Mouse (Mus musculus): ENCODE data around the gene Egr2.
A peak's percentile ranks its signal among the peaks of the same experiment; 100 is the strongest.

DNA sequence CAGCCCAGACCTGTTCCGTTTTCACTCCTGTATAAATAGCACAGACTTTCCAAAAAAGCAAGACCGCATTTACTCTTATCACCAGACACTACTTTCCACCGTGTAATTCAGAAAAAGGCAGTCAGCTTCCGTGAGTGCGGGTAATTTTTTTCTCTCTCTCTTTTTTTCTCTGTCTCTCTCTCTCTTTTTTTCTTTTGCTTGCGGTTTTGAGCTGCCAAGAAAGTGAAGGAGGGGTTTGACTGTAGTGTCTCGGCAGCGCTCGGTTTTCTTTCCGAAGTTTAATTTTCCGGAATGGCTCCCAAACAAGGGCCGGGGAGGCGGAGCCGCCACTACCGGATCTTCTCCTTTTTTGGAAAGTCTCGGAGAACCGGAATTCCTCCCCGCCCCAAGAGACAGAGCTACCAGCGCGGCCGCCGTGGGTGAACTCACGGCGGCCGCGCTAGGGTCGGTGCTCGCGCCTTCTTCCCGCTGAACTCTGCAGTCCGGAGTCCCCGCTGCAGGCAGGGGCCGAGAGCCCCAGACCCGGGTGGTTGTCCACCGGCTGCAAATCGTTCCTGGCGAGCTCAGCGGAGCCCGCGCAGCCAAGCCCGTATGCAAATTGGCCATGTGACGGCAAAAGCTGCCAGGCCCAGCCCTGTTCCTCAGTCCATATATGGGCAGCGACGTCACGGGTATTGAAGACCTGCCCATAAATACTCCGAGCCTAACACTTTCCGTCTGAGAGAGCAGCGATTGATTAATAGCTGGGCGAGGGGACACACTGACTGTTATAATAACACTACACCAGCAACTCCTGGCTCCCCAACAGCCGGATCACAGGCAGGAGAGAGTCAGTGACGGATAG lies 2.1 kb downstream of the Egr2 start:
- TF ChIP-seq NELFE (IDR thresholded peaks at IDR 0.05; ENCODE audit: low read depth, low read length) (peak; percentile 59; the same call in 1 of the 2 replicates), CTCF (conservative IDR thresholded peaks at IDR 0.05 in 1 of 2, IDR thresholded peaks at IDR 0.05 in 1 of 2; ENCODE audit: low read depth in 2 of 2, low read length in 2 of 2) (no peak), KAT2A (IDR thresholded peaks at IDR 0.05; ENCODE audit: insufficient replicate concordance, low read length) (peak; percentile 99), MXI1 (IDR thresholded peaks at IDR 0.05; ENCODE audit: low read depth, low read length) (peak; percentile 83)
